Mouse (Mus musculus) stomach, postnatal 0 days (tissue): ENCODE measurements around the gene Exd1. TPM values are rescaled to one million over a fixed set of nuclear protein-coding genes. Genes with fewer than 3 reads are reported as not detected.
"Not testable (repeated sequence)": the region's sequence is repeated elsewhere in the genome, so short reads cannot be mapped to it uniquely, and the experiment has no call there.

ENCODE experiments used
- ATAC-seq: fragments of 200-750 bp; cut with Nextera tagmentation; 2 replicates; pipeline ENCODE4 v1.8.0; 2017; ENCODE audit not compliant: low FRiP score, low TSS enrichment
- DNase-seq: peaks from one replicate; pipeline ENCODE4 v3.0.0-alpha.2; 2016; ENCODE audit warnings: low spot score
- H3K27ac ChIP-seq: fragments of 300-500 bp; sonication (generic); replicated peaks from 2 replicates; pipeline ENCODE4 v1.5.1; 2014; ENCODE audit warnings: mild to moderate bottlenecking, control low read depth
- H3K27me3 ChIP-seq: fragments of 300-500 bp; sonication (generic); 2 replicates; pipeline ENCODE4 v1.6.1; 2014; ENCODE audit warnings: low read length; ENCODE audit not compliant: control insufficient read depth, insufficient read depth
- H3K36me3 ChIP-seq: fragments of 300-500 bp; sonication (generic); 2 replicates; pipeline ENCODE4 v1.6.1; 2014; ENCODE audit warnings: low read length, mixed read lengths; ENCODE audit not compliant: control insufficient read depth, insufficient read depth
- H3K4me1 ChIP-seq: fragments of 300-500 bp; sonication (generic); replicated peaks from 2 replicates; pipeline ENCODE4 v1.6.1; 2014; ENCODE audit warnings: antibody characterized with exemption; ENCODE audit not compliant: control insufficient read depth, insufficient read depth
- H3K4me2 ChIP-seq: fragments of 300-500 bp; sonication (generic); replicated peaks from 2 replicates; pipeline ENCODE4 v1.6.1; 2014; ENCODE audit warnings: low read depth, mild to moderate bottlenecking, control low read depth, moderate library complexity
- H3K4me3 ChIP-seq: fragments of 300-500 bp; sonication (generic); 2 replicates; pipeline ENCODE4 v1.5.1; 2014; ENCODE audit warnings: low read depth, low read length, control low read depth
- H3K9ac ChIP-seq: fragments of 300-500 bp; sonication (generic); 2 replicates; pipeline ENCODE4 v1.6.1; 2014; ENCODE audit warnings: mild to moderate bottlenecking, low read length, control low read depth, mixed read lengths
- H3K9me3 ChIP-seq: fragments of 300-500 bp; sonication (generic); 2 replicates; pipeline ENCODE4 v1.6.1; 2016; ENCODE audit warnings: low read length; ENCODE audit not compliant: control insufficient read depth
- CTCF ChIP-seq: IDR thresholded peaks from 2 replicates; pipeline ENCODE4 v1.5.1; 2016; ENCODE audit warnings: antibody characterized with exemption, low read depth, mild to moderate bottlenecking, moderate library complexity
- EP300 ChIP-seq: optimal IDR thresholded peaks from 2 replicates; pipeline ENCODE3; 2016; ENCODE audit warnings: antibody characterized with exemption
- WGBS: fragments of 180-500 bp; shearing (Covaris S2); extraction: QIAGEN DNeasy Blood & Tissue Kit; methylation state at CpG from one replicate; pipeline ENCODE4 v1.1.7; 2014; 5-methylcytosine and 5-hydroxymethylcytosine counted together
- polyA plus RNA-seq: library from polyadenylated mRNA; unstranded; fragments of >200 nt; fragmentation: Nextera tagmentation; extraction: Ambion mirVana; gene quantifications from 2 replicates; pipeline ENCODE4 v1.2.1, GENCODE M21; 2015

The Exd1 gene
- polyA plus RNA-seq, 1 experiment from 2014 or later: 0.35 TPM

- Histone ChIP-seq H3K4me3 (no peak overlapping the region), H3K4me2 (no peak overlapping the region), H3K4me1 (no peaks in the 10 kb centered on the region), H3K27ac (no peak overlapping the region), H3K9me3 (no peaks in the 10 kb centered on the region), H3K9ac (no peak overlapping the region), H3K27me3 (no peaks in the 10 kb centered on the region), H3K36me3 (no peaks in the 10 kb centered on the region)
- DNase-seq (no peak), ATAC-seq (no peak)
- WGBS: 66% methylated on average over 2 of the region's 2 CpGs
- TF ChIP-seq CTCF: no peak
- TF ChIP-seq EP300: no peak
Measured at GRCm38 (mm10) chr2:119510856-119511255, 36.6 kb downstream of the Exd1 start.

GRCm38 (mm10) chr2:119508518-119508917, 38.9 kb downstream of the Exd1 start:
- H3K4me2 ChIP-seq, H3K4me1 ChIP-seq, H3K27me3 ChIP-seq, H3K36me3 ChIP-seq, H3K4me3 ChIP-seq, DNase-seq, ATAC-seq, H3K9me3 ChIP-seq, H3K27ac ChIP-seq, H3K9ac ChIP-seq: not testable (repeated sequence)
- WGBS: 67% methylated on average over 7 of the region's 7 CpGs

- Histone ChIP-seq H3K9me3 (no peaks in the 10 kb centered on the region), H3K9ac (no peak overlapping the region), H3K4me1 (no peaks in the 10 kb centered on the region), H3K36me3 (no peaks in the 10 kb centered on the region), H3K27me3 (no peaks in the 10 kb centered on the region), H3K4me2 (no peak overlapping the region), H3K4me3 (no peak overlapping the region), H3K27ac (no peak overlapping the region)
- no peak for TF ChIP-seq EP300
- TF ChIP-seq CTCF: peak; percentile 60
- DNase-seq: no peak
- ATAC-seq: no peak
Measured at GRCm38 (mm10) chr2:119507108-119507507, 40.3 kb downstream of the Exd1 start.

- 72% methylated on average over 2 of the region's 2 CpGs for WGBS
- H3K27ac ChIP-seq: no peak overlapping the region
- H3K4me3 ChIP-seq: no peak overlapping the region
- H3K4me2 ChIP-seq: no peak overlapping the region
- H3K27me3 ChIP-seq: no peaks in the 10 kb centered on the region
- H3K9me3 ChIP-seq: no peaks in the 10 kb centered on the region
- H3K4me1 ChIP-seq: no peaks in the 10 kb centered on the region
- DNase-seq: peak; percentile 33
- ATAC-seq: no peak
- no peak overlapping the region for H3K9ac ChIP-seq
- TF ChIP-seq CTCF: no peak
- TF ChIP-seq EP300: no peak
- H3K36me3 ChIP-seq: no peaks in the 10 kb centered on the region
Measured at GRCm38 (mm10) chr2:119500965-119501652, 46.3 kb downstream of the Exd1 start.

- Histone ChIP-seq H3K4me3 (no peak overlapping the region), H3K9me3 (no peaks in the 10 kb centered on the region), H3K27me3 (no peaks in the 10 kb centered on the region), H3K4me1 (no peaks in the 10 kb centered on the region), H3K27ac (no peak overlapping the region), H3K36me3 (no peaks in the 10 kb centered on the region), H3K9ac (no peak overlapping the region), H3K4me2 (no peak overlapping the region)
- WGBS: 79% methylated on average over 2 of the region's 2 CpGs
- no peak for ATAC-seq
- DNase-seq: no peak
- no peak for TF ChIP-seq CTCF
- TF ChIP-seq EP300: no peak
Measured at GRCm38 (mm10) chr2:119498859-119499258, 48.6 kb downstream of the Exd1 start.

- DNase-seq (no peak), ATAC-seq (no peak)
- no peak overlapping the region for H3K27ac ChIP-seq
- 88% methylated on average over 2 of the region's 2 CpGs for WGBS
- H3K9ac ChIP-seq: no peak overlapping the region
- no peaks in the 10 kb centered on the region for H3K9me3 ChIP-seq
- H3K4me2 ChIP-seq: no peak overlapping the region
- no peaks in the 10 kb centered on the region for H3K27me3 ChIP-seq
- no peaks in the 10 kb centered on the region for H3K4me1 ChIP-seq
- H3K36me3 ChIP-seq: no peaks in the 10 kb centered on the region
- H3K4me3 ChIP-seq: no peak overlapping the region
- no peak for TF ChIP-seq EP300
- TF ChIP-seq CTCF: no peak
Measured at GRCm38 (mm10) chr2:119496082-119496481, 51.3 kb downstream of the Exd1 start.
